Mouse (Mus musculus) gastrocnemius, adult 8-10 months (tissue): ENCODE results near the gene Rhov. TPM values are rescaled to one million over a fixed set of nuclear protein-coding genes. Genes with fewer than 3 reads are reported as not detected.

Source experiments
- DNase-seq, 2 experiments: peaks; one replicate each; pipeline ENCODE4 v3.0.0; 2022; ENCODE audit warnings: low spot score in 2 of 2
- total RNA-seq, 4 experiments: library from RNA; stranded (reverse); gene quantifications; 2 replicates each; pipeline ENCODE4 v1.2.4; 2022

The Rhov gene
- total RNA-seq, 4 experiments from 2014 or later, result not detected

- no peak for DNase-seq
These were observed 32.4 kb downstream of the Rhov start for GRCm38 (mm10) chr2:119238671-119239070.

- no peak for DNase-seq
These were observed 33.2 kb downstream of the Rhov start for GRCm38 (mm10) chr2:119237871-119238220.

- no peak for DNase-seq
These were observed 33.7 kb downstream of the Rhov start, which contains the start of gene Spint1 for GRCm38 (mm10) chr2:119237210-119237870. TSS of gene Spint1 (plus strand) at chr2:119237362.

- no peak for DNase-seq
These were observed 34.3 kb downstream of the Rhov start for GRCm38 (mm10) chr2:119236682-119237209.

GRCm38 (mm10) chr2:119229775-119230704, 41.0 kb downstream of the Rhov start, which contains the start of gene Ppp1r14d:
TSS of gene Ppp1r14d (minus strand) at chr2:119229906.
- no peak for DNase-seq

Other genes starting within 250 kb of the Rhov start
- gene Ccdc32, start 241.9 kb downstream of the Rhov start, total RNA-seq, result 1 to 10 TPM; 2.9 to 5.4 (median 4.2) TPM
- gene Rpusd2, start 236.5 kb downstream of the Rhov start, total RNA-seq, result 1 to 10 TPM; 2.7 to 3.5 (median 3.3) TPM
- gene Knl1, start 224.2 kb downstream of the Rhov start, total RNA-seq, result under 1 TPM in 3 of 4 experiments, not detected in 1; 0.07 to 0.36 (median 0.29) TPM
- 1 to 10 TPM in 3 of 4 experiments, under 1 TPM in 1; 0.74 to 1.8 (median 1.2) TPM for gene Rad51, start 158.5 kb downstream of the Rhov start, total RNA-seq
- 1 to 10 TPM; 3.2 to 6.7 (median 4.8) TPM for gene Rmdn3, start 114.2 kb downstream of the Rhov start, total RNA-seq
- not detected for gene Gchfr, start 103.5 kb downstream of the Rhov start, total RNA-seq
- gene Gm14137, start 96.8 kb downstream of the Rhov start, total RNA-seq, result not detected
- gene Zfyve19, start 62.7 kb downstream of the Rhov start, total RNA-seq, result 10 to 100 TPM in 3 of 4 experiments, 1 to 10 TPM in 1; 9.1 to 15.3 (median 11.8) TPM
- gene Dnajc17, start 62.5 kb downstream of the Rhov start, total RNA-seq, result 1 to 10 TPM; 7.5 to 8.5 (median 8.0) TPM
- gene Ppp1r14d, start 41.4 kb downstream of the Rhov start, total RNA-seq, result not detected
- under 1 TPM in 1 of 4 experiments, not detected in 3; 0.13 TPM for gene Spint1, start 33.9 kb downstream of the Rhov start, total RNA-seq
- gene Vps18, start 17.5 kb upstream of the Rhov start, total RNA-seq, result 10 to 100 TPM; 10.8 to 12.5 (median 11.5) TPM
- gene Dll4, start 54.5 kb upstream of the Rhov start, total RNA-seq, result 1 to 10 TPM; 3.3 to 5.8 (median 3.9) TPM
- gene Chac1, start 80.0 kb upstream of the Rhov start, total RNA-seq, result 100 to 1,000 TPM in 1 of 4 experiments, 10 to 100 TPM in 3; 59.1 to 158 (median 73.1) TPM
- 10 to 100 TPM; 11.8 to 15.7 (median 12.6) TPM for gene Ino80, start 206.4 kb upstream of the Rhov start, total RNA-seq